Comparison of ENCODE assay signal across 33 mouse cellular contexts in the genomic region with DNA sequence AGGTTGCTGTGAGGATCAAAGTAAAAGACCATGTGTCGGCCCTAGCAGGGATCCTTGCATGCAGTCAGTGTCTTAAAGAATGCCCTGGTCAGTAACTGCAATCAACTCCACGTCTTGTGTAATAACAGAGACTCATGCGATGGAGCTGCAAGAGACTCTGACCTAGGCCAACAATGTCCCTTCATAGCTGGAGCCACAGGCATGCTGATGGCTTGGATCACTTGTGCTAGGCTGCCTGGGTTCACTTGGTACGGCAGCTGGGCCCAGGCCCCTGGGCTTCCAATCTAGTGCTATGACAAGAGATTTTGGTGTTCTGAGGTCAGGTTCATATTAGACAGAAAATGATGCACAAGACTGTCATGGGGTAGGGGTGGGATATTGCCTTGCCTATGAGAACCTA.
"Had no signal": no experiment of that assay in that cellular context is flagged by ENCODE, and none has a peak within 500 bp of the region (broad histone marks: within the 10 kb centered on the region; RNA-seq: fewer than 3 reads in every experiment).

No protein-coding gene starts in this region.

- H3K9me3 ChIP-seq: heart, embryonic 13.5 days; heart, embryonic 15.5 days; hindbrain, embryonic 10.5 days; hindbrain, embryonic 12.5 days; hindbrain, embryonic 13.5 days; hindbrain, embryonic 15.5 days; intestine, embryonic 15.5 days; kidney, embryonic 15.5 days had no signal

- H3K36me3 ChIP-seq: heart, embryonic 13.5 days; heart, embryonic 15.5 days; hindbrain, embryonic 10.5 days; hindbrain, embryonic 12.5 days; hindbrain, embryonic 13.5 days; hindbrain, embryonic 15.5 days; intestine, embryonic 15.5 days; kidney, embryonic 15.5 days had no signal

- ATAC-seq: hindbrain, embryonic 16.5 days; hindbrain, postnatal 0 days; inflammation-experienced regulatory T-cells, adult 6 months; intestine, embryonic 15.5 days; intestine, embryonic 16.5 days; intestine, postnatal 0 days had no signal

- H3K27ac ChIP-seq: heart, embryonic 13.5 days; heart, embryonic 15.5 days; hindbrain, embryonic 10.5 days; hindbrain, embryonic 12.5 days; hindbrain, embryonic 13.5 days; hindbrain, embryonic 14.5 days; hindbrain, embryonic 15.5 days; hindbrain, postnatal 0 days; intestine, embryonic 15.5 days; kidney, embryonic 15.5 days; kidney, postnatal 0 days; layer of hippocampus, adult 2 months; left cerebral cortex, adult 2 months had no signal

- H3K4me3 ChIP-seq: heart, embryonic 13.5 days; heart, embryonic 15.5 days; hindbrain, embryonic 10.5 days; hindbrain, embryonic 12.5 days; hindbrain, embryonic 13.5 days; hindbrain, embryonic 15.5 days; intestine, embryonic 15.5 days; kidney, embryonic 15.5 days; layer of hippocampus, adult 2 months; left cerebral cortex, adult 2 months had no signal

- DNase-seq: heart, postnatal 10 days; heart, postnatal 14 days; heart, postnatal 36 days; heart, postnatal 4 days; kidney, adult 11 months; kidney, adult 18-20 months; kidney, adult 2 months; kidney, adult 8-10 months; kidney, adult 9 months; kidney, postnatal 10 days; kidney, postnatal 14 days; kidney, postnatal 25 days; kidney, postnatal 36 days; kidney, postnatal 4 days; layer of hippocampus, adult 9-11 months; layer of hippocampus, postnatal 36 days had no signal

- H3K27me3 ChIP-seq: hindbrain, embryonic 12.5 days; hindbrain, embryonic 13.5 days; hindbrain, embryonic 15.5 days; kidney, embryonic 15.5 days had no signal

- H3K9ac ChIP-seq: heart, embryonic 13.5 days; heart, embryonic 15.5 days; hindbrain, embryonic 12.5 days; hindbrain, embryonic 13.5 days; hindbrain, embryonic 14.5 days; hindbrain, embryonic 15.5 days; intestine, embryonic 15.5 days; kidney, embryonic 15.5 days had no signal

- H3K4me2 ChIP-seq: heart, embryonic 13.5 days; heart, embryonic 15.5 days; hindbrain, embryonic 12.5 days; hindbrain, embryonic 13.5 days; hindbrain, embryonic 14.5 days; hindbrain, embryonic 15.5 days; intestine, embryonic 15.5 days; kidney, embryonic 15.5 days had no signal

- H3K4me1 ChIP-seq: intestine, embryonic 15.5 days had no signal
